Mouse (Mus musculus) CH12.LX (cell line): Measurements from ENCODE around the gene Dctn5. TPM values are rescaled to one million over a fixed set of nuclear protein-coding genes. Genes with fewer than 3 reads are reported as not detected.

Experiments used
- DNase-seq: peaks from one replicate; pipeline ENCODE4 v3.0.0-alpha.2; 2013; ENCODE audit errors: extremely low read depth
- H3K27ac ChIP-seq: 2 replicates; pipeline ENCODE4 v1.5.1; 2012; ENCODE audit warnings: low read depth, mild to moderate bottlenecking, control low read depth, moderate library complexity; ENCODE audit not compliant: insufficient read depth
- H3K27me3 ChIP-seq: replicated peaks from 2 replicates; pipeline ENCODE3; 2012; ENCODE audit warnings: inconsistent platforms
- H3K36me3 ChIP-seq, 2 experiments: replicated peaks in 1 of 2; 2 replicates each; pipeline versions ENCODE3 to v1.6.1; 2012; ENCODE audit warnings: inconsistent platforms in 1 of 2, low read length in 1 of 2, mild to moderate bottlenecking in 1 of 2, mixed read lengths in 1 of 2, moderate library complexity in 1 of 2; ENCODE audit not compliant: control insufficient read depth in 1 of 2, insufficient read depth in 1 of 2
- H3K4me1 ChIP-seq, 2 experiments: 2 replicates each; pipeline ENCODE4 v1.6.1; 2012; ENCODE audit warnings: inconsistent platforms in 1 of 2, moderate library complexity in 1 of 2; ENCODE audit not compliant: insufficient read depth in 2 of 2, control insufficient read depth in 1 of 2
- H3K4me2 ChIP-seq: 2 replicates; pipeline ENCODE4 v1.6.1; 2012; ENCODE audit warnings: low read depth, mild to moderate bottlenecking, control low read depth; ENCODE audit not compliant: poor library complexity, insufficient read depth, severe bottlenecking
- H3K4me3 ChIP-seq, 3 experiments: fragments of 150-350 bp in 1 of 3; sonication (generic) in 1 of 3; replicated peaks in 1 of 3; 2 replicates each; pipeline versions ENCODE3 to v1.5.1; 2011 to 2012; ENCODE audit warnings: low read depth in 2 of 3, low read length in 2 of 3, mild to moderate bottlenecking in 2 of 3, moderate library complexity in 2 of 3, control low read depth in 1 of 3, improper control_type of control experiment in 1 of 3, inconsistent platforms in 1 of 3, mixed read lengths in 1 of 3; ENCODE audit not compliant: poor library complexity in 1 of 3
- H3K79me2 ChIP-seq: replicated peaks from 2 replicates; pipeline ENCODE4 v1.6.1; 2012; ENCODE audit warnings: mild to moderate bottlenecking, moderate library complexity; ENCODE audit not compliant: control insufficient read depth, poor library complexity, insufficient read depth, severe bottlenecking; ENCODE audit errors: extremely low read depth
- H3K9ac ChIP-seq: 2 replicates; pipeline ENCODE4 v1.6.1; 2012; ENCODE audit warnings: low read depth, mild to moderate bottlenecking, control low read depth, moderate library complexity; ENCODE audit not compliant: insufficient read depth
- H3K9me3 ChIP-seq: replicated peaks from 2 replicates; pipeline ENCODE3; 2012; ENCODE audit warnings: low read length, inconsistent platforms, mixed read lengths
- BHLHE40 ChIP-seq: IDR thresholded peaks from 2 replicates; pipeline ENCODE4 v1.6.1; 2011; ENCODE audit warnings: mild to moderate bottlenecking, low read depth, low read length, improper control_type of control experiment
- CHD2 ChIP-seq: IDR thresholded peaks from 2 replicates; pipeline ENCODE4 v1.6.1; 2011; ENCODE audit warnings: low read length, improper control_type of control experiment
- ELF1 ChIP-seq: IDR thresholded peaks from 2 replicates; pipeline ENCODE4 v1.6.1; 2014; ENCODE audit warnings: low read depth, mild to moderate bottlenecking, inconsistent platforms, low read length, improper control_type of control experiment
- HCFC1 ChIP-seq: IDR thresholded peaks from 2 replicates; pipeline ENCODE4 v1.6.1; 2012; ENCODE audit warnings: low read depth, mild to moderate bottlenecking, inconsistent platforms, low read length, improper control_type of control experiment
- IRF4 ChIP-seq: IDR thresholded peaks from 2 replicates; pipeline ENCODE4 v1.6.1; 2014; ENCODE audit warnings: low read depth, mild to moderate bottlenecking, inconsistent platforms, low read length, improper control_type of control experiment
- MAX ChIP-seq: IDR thresholded peaks from 2 replicates; pipeline ENCODE4 v1.6.1; 2011; ENCODE audit warnings: low read length, improper control_type of control experiment
- MAZ ChIP-seq: IDR thresholded peaks from 2 replicates; pipeline ENCODE4 v1.6.1; 2012; ENCODE audit warnings: low read depth, mild to moderate bottlenecking, inconsistent platforms, low read length, improper control_type of control experiment, moderate library complexity
- MEF2A ChIP-seq: IDR thresholded peaks from 2 replicates; pipeline ENCODE4 v1.6.1; 2014; ENCODE audit warnings: low read depth, mild to moderate bottlenecking, inconsistent platforms, low read length, improper control_type of control experiment, borderline replicate concordance
- NELFE ChIP-seq: IDR thresholded peaks from 2 replicates; pipeline ENCODE4 v1.6.1; 2011; ENCODE audit warnings: low read depth, low read length, improper control_type of control experiment
- PAX5 ChIP-seq: IDR thresholded peaks from 2 replicates; pipeline ENCODE4 v1.6.1; 2012; ENCODE audit warnings: low read length, inconsistent platforms, mixed read lengths
- RAD21 ChIP-seq: IDR thresholded peaks from 2 replicates; pipeline ENCODE4 v1.6.1; 2011; ENCODE audit warnings: low read depth, mild to moderate bottlenecking, low read length, improper control_type of control experiment, moderate library complexity
- RCOR1 ChIP-seq: conservative IDR thresholded peaks from 2 replicates; pipeline ENCODE4 v1.6.1; 2012; ENCODE audit warnings: low read depth, mild to moderate bottlenecking, inconsistent platforms, low read length, improper control_type of control experiment
- SIN3A ChIP-seq: IDR thresholded peaks from 2 replicates; pipeline ENCODE4 v1.6.1; 2012; ENCODE audit warnings: low read length, improper control_type of control experiment, inconsistent platforms
- SMC3 ChIP-seq: IDR thresholded peaks from 2 replicates; pipeline ENCODE4 v1.6.1; 2011; ENCODE audit warnings: low read depth, low read length, improper control_type of control experiment
- ZC3H11A ChIP-seq: IDR thresholded peaks from 2 replicates; pipeline ENCODE4 v1.6.1; 2012; ENCODE audit warnings: low read depth, mild to moderate bottlenecking, inconsistent platforms, low read length, improper control_type of control experiment
- ZKSCAN1 ChIP-seq: IDR thresholded peaks from 2 replicates; pipeline ENCODE4 v1.6.1; 2012; ENCODE audit warnings: low read depth, inconsistent platforms, low read length, improper control_type of control experiment, borderline replicate concordance
- ZMIZ1 ChIP-seq: IDR thresholded peaks from 2 replicates; pipeline ENCODE4 v1.6.1; 2012; ENCODE audit warnings: low read depth, mild to moderate bottlenecking, inconsistent platforms, low read length, improper control_type of control experiment
- ZNF384 ChIP-seq: IDR thresholded peaks from 2 replicates; pipeline ENCODE4 v1.6.1; 2012; ENCODE audit warnings: low read depth, low read length, improper control_type of control experiment, inconsistent platforms
- dilution Hi-C: fragments of 300-500 bp; cut with MboI; formaldehyde crosslinking; loops from 2 replicates; pipeline ENCODE4 v1.14.3; 2020; ENCODE audit warnings: low sequenced_read_pairs; ENCODE audit not compliant: extremely low pct_unique_long_range_greater_than_20kb, extremely low pct_ligation_motif_present
- in situ Hi-C: fragments of 300-500 bp; cut with MboI; formaldehyde crosslinking; loops from 3 replicates; pipeline ENCODE4 v1.14.3; 2019; ENCODE audit warnings: low sequenced_read_pairs, low pct_ligation_motif_present, low pct_unique_long_range_greater_than_20kb, mixed read lengths
- polyA plus RNA-seq: library from polyadenylated mRNA; unstranded; fragments of >175 nt; gene quantifications from 2 replicates; pipeline ENCODE4 v1.2.1, GENCODE M21; 2012; ENCODE audit warnings: low read depth; ENCODE audit not compliant: insufficient read length
- total RNA-seq, 2 experiments: library from RNA; depleted of rRNA; stranded (reverse); fragments of 300-350 nt in 1 of 2; fragments of >200 nt in 1 of 2; gene quantifications; 2 replicates each; pipeline ENCODE4 v1.2.3; 2012 to 2014

The Dctn5 gene
- total and polyA plus RNA-seq, 3 experiments = 56.5 to 74.7 (median 62.7) TPM

GRCm38 (mm10) chr7:122123518-122123917 lies 9.3 kb upstream of the Dctn5 start:
- Histone ChIP-seq H3K9me3 (no peaks in the 10 kb centered on the region), H3K27me3 (no peaks in the 10 kb centered on the region), H3K9ac (no peak overlapping the region), H3K4me2 (no peak overlapping the region), H3K4me1 (no peaks in the 10 kb centered on the region), H3K27ac (no peak overlapping the region), H3K79me2 (no peaks in the 10 kb centered on the region), H3K4me3 (no peak overlapping the region), H3K36me3 (peaks cover 63 to 91% of the 10 kb centered on the region in 2 experiments)
- no peak for DNase-seq
- TF ChIP-seq ELF1 (no peak), IRF4 (no peak), PAX5 (no peak), CHD2 (no peak), HCFC1 (no peak), ZKSCAN1 (no peak), SMC3 (no peak), ZMIZ1 (no peak), MAX (no peak), SIN3A (no peak)
- dilution Hi-C loops (no loop called here), in situ Hi-C loops (no loop called here)

- DNase-seq = no peak
- H3K79me2 ChIP-seq = no peaks in the 10 kb centered on the region; the same call in 1 of the 2 replicates
- H3K4me2 ChIP-seq = no peak overlapping the region
- dilution Hi-C loops (no loop called here), in situ Hi-C loops (no loop called here)
- H3K27me3 ChIP-seq = no peaks in the 10 kb centered on the region
- H3K36me3 ChIP-seq = peaks cover 53 to 93% of the 10 kb centered on the region in 2 experiments
- no peak overlapping the region for H3K27ac ChIP-seq
- H3K9me3 ChIP-seq = no peaks in the 10 kb centered on the region
- no peaks in the 10 kb centered on the region for H3K4me1 ChIP-seq
- no peak overlapping the region for H3K9ac ChIP-seq
- H3K4me3 ChIP-seq = no peak overlapping the region
- TF ChIP-seq MAZ (no peak), RAD21 (no peak), RCOR1 (no peak), MEF2A (no peak), ZNF384 (no peak), NELFE (no peak), BHLHE40 (no peak), ZC3H11A (no peak)
These were observed 7.2 kb upstream of the Dctn5 start for GRCm38 (mm10) chr7:122125636-122126035.
